Mouse (Mus musculus) cortical plate, adult 2 months (tissue): ENCODE data around the gene Prodh2.
A peak's percentile ranks its signal among the peaks of the same experiment; 100 is the strongest.

Experiments used
- CTCF ChIP-seq: fragments of 200-500 bp; IDR thresholded peaks from 2 replicates; pipeline ENCODE4 v1.5.1; 2011; ENCODE audit warnings: mild to moderate bottlenecking, control low read depth, low read length; ENCODE audit not compliant: insufficient read depth; ENCODE audit errors: extremely low read depth
- POLR2A ChIP-seq: fragments of 200-500 bp; IDR thresholded peaks from 2 replicates; pipeline ENCODE4 v1.6.1; 2011; ENCODE audit warnings: mild to moderate bottlenecking, low read length, control low read depth; ENCODE audit not compliant: insufficient read depth; ENCODE audit errors: extremely low read depth

DNA sequence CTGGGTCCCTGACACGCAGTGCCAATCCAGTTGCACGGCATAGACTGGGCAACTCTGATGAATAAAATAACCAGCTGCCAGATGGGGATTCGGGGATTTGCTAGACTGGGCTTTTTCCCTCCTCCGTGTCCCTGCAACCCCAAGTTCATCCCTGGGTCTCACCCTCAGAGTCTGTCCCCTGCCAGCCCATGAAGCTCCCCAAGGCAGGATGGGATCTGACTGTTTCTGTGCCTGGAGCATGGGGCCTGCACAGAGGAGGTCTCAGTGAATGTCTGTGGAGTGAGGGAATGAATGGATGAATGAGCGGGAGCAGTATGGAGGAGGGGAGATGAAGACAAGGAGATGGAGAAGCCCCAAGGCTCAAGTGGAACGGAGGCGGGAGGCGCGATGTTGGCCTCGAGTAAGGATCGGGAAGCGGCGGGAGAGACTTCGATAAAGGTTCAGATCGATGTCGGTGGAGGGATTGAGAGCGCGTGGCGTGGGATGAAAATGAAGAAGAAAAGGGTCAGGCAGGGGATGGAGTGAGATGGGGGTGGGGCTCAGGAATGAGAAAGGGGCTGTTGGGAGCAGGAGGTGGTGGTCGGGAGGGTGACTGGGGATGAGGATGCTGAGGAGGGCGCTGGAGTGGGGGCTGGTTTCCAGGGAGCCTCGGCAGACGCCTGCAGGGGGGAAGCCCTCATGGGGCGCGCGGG, 40.7 kb downstream of the Prodh2 start:
- TF ChIP-seq CTCF (no peak), POLR2A (peak; percentile 15; the same call in 1 of the 2 replicates)
